Mouse (Mus musculus): ENCODE measurements around the gene Bola1.

DNA sequence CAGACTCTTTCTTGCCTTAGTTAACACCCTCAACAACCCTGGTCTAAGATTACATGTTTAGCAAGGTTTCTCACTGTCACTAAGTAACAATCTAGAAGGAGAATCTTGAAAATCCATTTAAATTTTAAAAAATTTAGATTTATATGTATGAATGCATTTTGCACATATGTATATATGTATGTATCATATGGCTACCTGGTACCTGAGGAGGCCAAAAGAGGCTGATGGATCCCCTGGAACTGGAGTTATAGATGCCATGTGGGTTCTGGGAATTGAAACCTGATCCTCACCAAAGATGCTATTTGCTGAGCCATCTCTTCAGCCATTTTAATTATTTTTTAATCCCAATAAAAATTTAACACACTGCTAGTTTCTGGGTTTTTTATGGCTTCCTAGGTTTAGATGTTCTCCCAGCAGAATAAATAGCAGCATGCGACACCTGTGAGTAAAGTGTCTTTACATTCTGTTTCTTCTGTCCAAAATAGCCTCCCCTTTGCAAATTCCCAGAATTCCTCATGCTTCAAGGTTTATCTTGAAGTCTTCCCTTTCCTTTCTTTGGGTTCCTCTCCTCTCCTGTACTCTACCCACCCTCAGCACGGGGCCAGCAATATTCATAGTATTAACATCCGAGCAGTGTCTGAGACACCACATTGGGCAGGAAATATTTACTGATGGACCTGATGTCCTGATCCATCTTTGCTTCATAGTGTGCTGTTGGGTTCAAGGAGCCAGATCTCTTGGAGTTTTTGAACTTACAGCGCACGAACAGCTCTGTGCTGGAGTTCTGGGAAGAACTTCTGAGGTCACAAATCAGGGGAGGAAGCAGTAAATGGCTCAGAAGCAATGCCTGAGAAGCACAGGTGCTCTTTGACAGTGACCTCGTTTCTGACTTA is 28.9 kb upstream of the Bola1 start:
- TF ChIP-seq CTCF (IDR thresholded peaks at IDR 0.05; ENCODE audit: control insufficient read depth, insufficient read depth, insufficient replicate concordance, low read depth, low read length) (no peak), POLR2A (IDR thresholded peaks at IDR 0.05; ENCODE audit: control insufficient read depth, low read depth, low read length) (no peak)

All from testis, adult 2 months (tissue).